Mouse (Mus musculus): Measurements from ENCODE around the gene Fasn. TPM values are rescaled to one million over a fixed set of nuclear protein-coding genes. Genes with fewer than 3 reads are reported as not detected.
A peak's percentile ranks its signal among the peaks of the same experiment; 100 is the strongest.
"Not testable (repeated sequence)": the region's sequence is repeated elsewhere in the genome, so short reads cannot be mapped to it uniquely, and the experiment has no call there.

Fasn gene
- polyA plus RNA-seq, 1 experiment from 2014 or later, result 49.3 TPM

GRCm38 (mm10) chr11:120850331-120851030 lies 26.1 kb upstream of the Fasn start:
- Histone ChIP-seq H3K4me2 (no peak overlapping the region), H3K27me3 (no peaks in the 10 kb centered on the region), H3K4me3 (no peak overlapping the region), H3K9ac (no peak overlapping the region), H3K27ac (no peak overlapping the region), H3K9me3 (no peaks in the 10 kb centered on the region), H3K36me3 (peaks cover 15% of the 10 kb centered on the region; the same call in 1 of the 2 replicates), H3K4me1 (no peaks in the 10 kb centered on the region)
- 47% methylated on average over 2 of the region's 2 CpGs for WGBS
- no peak for ATAC-seq (ENCODE audit: insufficient number of reproducible peaks, insufficient read depth, low FRiP score, low TSS enrichment, low read depth)

DNA sequence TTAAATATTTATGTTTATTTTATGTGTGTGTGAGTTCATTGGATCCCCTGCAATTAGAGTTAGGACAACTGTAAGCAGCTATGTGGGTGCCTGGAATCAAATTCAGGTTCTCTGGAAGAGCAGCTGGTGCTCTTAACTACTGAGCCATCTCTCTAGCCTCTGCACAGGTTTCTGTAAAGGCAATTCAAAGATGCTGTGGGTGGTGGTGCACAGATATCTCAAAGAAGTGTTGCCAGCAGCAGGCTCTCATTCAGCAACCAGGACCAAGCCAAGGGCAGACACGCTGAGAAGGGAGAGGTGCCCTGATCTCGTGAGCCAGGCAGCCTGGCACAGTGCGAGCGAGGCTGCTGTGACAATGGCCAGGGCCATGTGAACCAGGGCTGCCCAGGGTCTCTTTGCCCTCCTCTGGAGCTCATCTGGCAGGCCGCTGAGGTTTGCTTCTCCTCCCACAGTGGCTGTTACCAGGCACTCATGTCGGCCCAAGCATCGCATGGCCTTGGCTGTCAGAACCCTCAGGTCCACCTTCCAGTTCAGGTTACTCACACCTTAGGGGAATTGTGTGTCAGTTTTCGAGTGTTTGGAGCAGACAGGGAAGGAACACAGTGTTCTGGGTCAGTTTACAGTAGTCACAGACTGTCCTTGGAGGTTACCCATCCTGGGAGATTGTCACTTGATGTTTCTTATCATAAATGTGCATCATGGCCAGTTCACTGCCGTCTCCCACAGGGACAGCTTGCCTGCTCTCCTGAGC lies 22.6 kb upstream of the Fasn start:
- Histone ChIP-seq H3K36me3 (peaks cover 9% of the 10 kb centered on the region; the same call in 1 of the 2 replicates), H3K4me2 (no peak overlapping the region), H3K9ac (0 out of 2 replicates have a peak overlapping the region, but pooled peaks have one; percentile 11), H3K27me3 (no peaks in the 10 kb centered on the region), H3K27ac (no peak overlapping the region), H3K9me3 (no peaks in the 10 kb centered on the region), H3K4me1 (no peaks in the 10 kb centered on the region), H3K4me3 (no peak overlapping the region)
- ATAC-seq (ENCODE audit: insufficient number of reproducible peaks, insufficient read depth, low FRiP score, low TSS enrichment, low read depth), result no peak
- 89% methylated on average over 9 of the region's 9 CpGs for WGBS

DNA sequence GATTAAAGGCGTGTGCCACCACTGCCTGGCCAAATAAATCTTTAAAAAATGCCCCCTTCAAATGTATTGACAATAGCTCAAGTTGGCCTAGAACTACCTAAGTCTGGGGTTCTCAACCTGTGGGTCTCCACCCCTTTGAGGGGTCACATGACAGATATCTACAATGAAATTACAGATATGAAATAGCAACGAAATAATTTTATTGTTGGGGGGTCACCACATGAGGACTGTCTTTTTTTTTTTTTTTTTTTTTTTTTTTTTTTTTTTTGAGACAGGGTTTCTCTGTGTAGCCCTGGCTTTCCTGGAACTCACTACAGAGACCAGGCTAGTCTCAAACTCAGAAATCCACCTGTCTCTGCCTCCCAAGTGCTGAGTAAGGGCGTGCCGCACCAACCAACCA lies 20.0 kb upstream of the Fasn start:
- Histone ChIP-seq H3K4me1 (no peaks in the 10 kb centered on the region), H3K4me3 (no peak overlapping the region), H3K27me3 (no peaks in the 10 kb centered on the region), H3K9ac (no peak overlapping the region), H3K27ac (no peak overlapping the region), H3K36me3 (0 out of 2 replicates have a peak, but pooled peaks cover 5% of the 10 kb centered on the region), H3K4me2 (no peak overlapping the region), H3K9me3 (no peaks in the 10 kb centered on the region)
- 92% methylated on average over 4 of the region's 4 CpGs for WGBS
- no peak for ATAC-seq (ENCODE audit: insufficient number of reproducible peaks, insufficient read depth, low FRiP score, low TSS enrichment, low read depth)

- peaks cover 6% of the 10 kb centered on the region; the same call in 1 of the 2 replicates for H3K36me3 ChIP-seq
- H3K9ac ChIP-seq, result no peak overlapping the region
- no peak overlapping the region for H3K4me2 ChIP-seq
- no peak overlapping the region for H3K4me3 ChIP-seq
- ATAC-seq (ENCODE audit: insufficient number of reproducible peaks, insufficient read depth, low FRiP score, low TSS enrichment, low read depth), result no peak
- no peaks in the 10 kb centered on the region for H3K9me3 ChIP-seq
- 61% methylated on average over 8 of the region's 8 CpGs for WGBS
- H3K27me3 ChIP-seq, result no peaks in the 10 kb centered on the region
- peaks cover 7% of the 10 kb centered on the region; the same call in 1 of the 2 replicates for H3K4me1 ChIP-seq
- peak overlapping the region; percentile 55; the same call in 1 of the 2 replicates for H3K27ac ChIP-seq
These were observed 9.4 kb upstream of the Fasn start for GRCm38 (mm10) chr11:120833555-120834280.

GRCm38 (mm10) chr11:120832962-120833361 lies 8.6 kb upstream of the Fasn start:
- H3K9me3 ChIP-seq; H3K4me1 ChIP-seq; H3K4me3 ChIP-seq; ATAC-seq (ENCODE audit: insufficient number of reproducible peaks, insufficient read depth, low FRiP score, low TSS enrichment, low read depth); H3K36me3 ChIP-seq; H3K27me3 ChIP-seq; H3K4me2 ChIP-seq; H3K9ac ChIP-seq: not testable (repeated sequence)
- peak overlapping the region; percentile 55; the same call in 1 of the 2 replicates for H3K27ac ChIP-seq
- WGBS, result 93% methylated on average over 5 of the region's 5 CpGs

DNA sequence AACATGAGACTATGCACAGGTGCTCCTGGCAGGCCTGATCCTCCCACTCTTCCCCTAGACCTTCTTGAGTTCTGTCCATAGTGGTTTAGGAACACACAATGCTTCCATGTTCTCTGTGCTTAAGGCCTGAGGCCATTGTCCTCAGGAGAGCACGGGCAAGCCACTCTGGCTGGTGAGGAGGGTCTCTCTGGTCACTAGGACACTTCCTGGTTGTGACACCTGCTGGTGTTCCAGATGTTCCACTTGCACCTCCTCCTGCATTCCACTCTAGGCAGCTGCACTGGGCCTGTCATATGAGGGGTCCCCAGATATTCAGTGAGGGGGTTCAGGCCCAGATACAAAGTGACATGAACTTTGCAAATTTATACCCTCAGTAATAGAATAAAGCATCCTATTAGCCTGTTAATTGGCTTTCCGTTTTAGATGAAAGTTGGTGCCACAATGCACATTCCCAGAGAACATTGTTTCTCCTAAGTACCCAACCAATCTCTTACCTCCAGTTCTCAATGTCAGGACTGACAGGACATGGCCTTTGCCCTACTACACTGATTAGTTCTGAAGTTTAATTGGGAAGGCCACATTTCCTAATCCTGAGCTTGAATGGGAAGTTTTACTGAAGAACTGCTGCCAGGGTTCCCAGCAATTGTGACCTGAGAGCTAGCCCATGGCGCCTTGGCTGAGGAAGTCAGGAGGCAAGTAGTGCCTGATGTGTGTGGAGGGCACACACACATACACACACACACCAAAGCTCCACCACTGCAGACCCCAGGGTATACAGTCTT lies 7.5 kb upstream of the Fasn start:
- WGBS, result 80% methylated on average over 3 of the region's 3 CpGs
- Histone ChIP-seq H3K9me3 (no peaks in the 10 kb centered on the region), H3K4me3 (no peak overlapping the region), H3K27me3 (no peaks in the 10 kb centered on the region), H3K36me3 (peaks cover 6% of the 10 kb centered on the region; the same call in 1 of the 2 replicates), H3K9ac (no peak overlapping the region), H3K4me2 (no peak overlapping the region), H3K4me1 (peaks cover 7% of the 10 kb centered on the region; the same call in 1 of the 2 replicates), H3K27ac (no peak overlapping the region)
- no peak for ATAC-seq (ENCODE audit: insufficient number of reproducible peaks, insufficient read depth, low FRiP score, low TSS enrichment, low read depth)

- Histone ChIP-seq H3K36me3 (peaks cover 15% of the 10 kb centered on the region), H3K9ac (no peak overlapping the region), H3K4me1 (peaks cover 10% of the 10 kb centered on the region), H3K9me3 (no peaks in the 10 kb centered on the region), H3K27ac (no peak overlapping the region), H3K4me2 (no peak overlapping the region), H3K27me3 (no peaks in the 10 kb centered on the region), H3K4me3 (no peak overlapping the region)
- WGBS, result 62% methylated on average over 12 of the region's 12 CpGs
- no peak for ATAC-seq (ENCODE audit: insufficient number of reproducible peaks, insufficient read depth, low FRiP score, low TSS enrichment, low read depth)
These were observed 6.3 kb upstream of the Fasn start for GRCm38 (mm10) chr11:120830686-120831085.

GRCm38 (mm10) chr11:120829757-120830532 lies 5.6 kb upstream of the Fasn start:
- Histone ChIP-seq H3K4me3 (no peak overlapping the region), H3K27me3 (no peaks in the 10 kb centered on the region), H3K36me3 (peaks cover 15% of the 10 kb centered on the region), H3K9me3 (no peaks in the 10 kb centered on the region), H3K4me2 (no peak overlapping the region), H3K4me1 (peaks cover 17% of the 10 kb centered on the region), H3K27ac (no peak overlapping the region), H3K9ac (0 out of 2 replicates have a peak overlapping the region, but pooled peaks have one; percentile 21)
- 81% methylated on average over 10 of the region's 10 CpGs for WGBS
- no peak for ATAC-seq (ENCODE audit: insufficient number of reproducible peaks, insufficient read depth, low FRiP score, low TSS enrichment, low read depth)

DNA sequence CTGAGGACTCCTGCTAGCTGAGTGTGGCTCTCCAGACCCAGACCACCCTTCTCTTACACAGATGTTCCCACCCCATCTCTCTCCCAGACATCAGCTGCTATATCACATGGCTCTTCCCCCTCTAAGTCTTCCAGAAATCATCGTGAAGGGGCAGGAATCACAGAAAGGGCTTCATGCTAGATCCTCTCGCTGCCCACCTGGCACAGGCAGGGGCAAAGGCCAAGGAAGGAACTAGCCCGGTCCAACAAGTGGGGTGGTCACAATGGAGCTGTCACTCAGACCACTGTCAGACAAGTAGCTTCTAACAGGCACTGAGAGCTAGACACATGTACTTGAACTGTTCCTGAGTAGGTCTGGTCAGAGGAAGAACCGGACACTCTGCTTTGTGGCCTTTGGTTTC lies 4.1 kb upstream of the Fasn start:
- Histone ChIP-seq H3K4me3 (no peak overlapping the region), H3K9me3 (no peaks in the 10 kb centered on the region), H3K4me1 (peaks cover 12% of the 10 kb centered on the region), H3K36me3 (peaks cover 15% of the 10 kb centered on the region), H3K9ac (peak overlapping the region; percentile 16; the same call in 1 of the 2 replicates), H3K4me2 (no peak overlapping the region), H3K27me3 (no peaks in the 10 kb centered on the region), H3K27ac (no peak overlapping the region)
- WGBS, result 82% methylated on average over 4 of the region's 4 CpGs
- no peak for ATAC-seq (ENCODE audit: insufficient number of reproducible peaks, insufficient read depth, low FRiP score, low TSS enrichment, low read depth)

Measured in embryonic facial prominence, embryonic 13.5 days (tissue).